Mouse (Mus musculus): ENCODE measurements around the gene Gm7849.
"Not testable (repeated sequence)": the region's sequence is repeated elsewhere in the genome, so short reads cannot be mapped to it uniquely, and the experiment has no call there.

Gene Gm7849

DNA sequence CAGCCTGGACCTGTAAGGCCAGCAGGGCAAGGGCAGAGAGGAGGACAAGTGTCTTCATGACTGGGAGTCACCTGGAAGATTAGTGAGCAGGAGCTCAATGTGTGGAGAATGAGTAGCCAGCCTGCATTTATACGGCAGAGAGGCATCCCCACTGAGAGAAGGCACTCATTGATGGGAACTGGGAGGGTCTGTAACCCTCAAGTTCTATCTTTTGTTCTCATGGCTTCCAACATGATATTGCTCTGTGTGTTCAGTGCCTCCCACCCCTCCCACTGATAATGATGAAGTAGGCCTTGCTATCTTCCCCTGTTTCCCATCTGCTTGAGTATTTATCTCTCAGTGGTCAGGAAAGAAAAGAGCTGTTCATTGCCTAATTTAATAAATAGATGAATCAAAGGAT is at the start of gene Gm7849:
Gm7849 (minus strand) TSS at position 101 of the 400 bp plus-strand sequence.
- not testable (repeated sequence) for DNase-seq (ENCODE audit: low read depth in 2 of 2, low spot score in 2 of 2)

DNA sequence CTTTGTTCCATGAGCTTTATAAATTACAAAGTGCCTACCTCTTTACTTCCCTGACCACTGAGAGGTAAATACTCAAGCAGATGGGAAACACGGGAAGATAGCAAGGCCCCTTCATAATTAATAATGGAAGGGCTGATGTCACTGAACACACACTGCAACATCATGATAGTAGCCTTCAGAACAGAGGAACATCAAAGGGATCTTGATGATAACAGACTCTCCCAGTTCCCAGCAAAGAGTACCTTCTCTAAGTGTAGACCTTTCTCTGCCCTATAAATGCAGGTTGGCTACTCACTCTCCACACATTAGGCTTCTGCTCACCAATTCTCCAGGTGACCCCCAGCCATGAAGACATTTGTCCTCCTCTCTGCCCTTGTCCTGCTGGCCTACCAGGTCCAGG is 29.2 kb downstream of the Gm7849 start, which contains the start of gene Defa36:
Defa36 (plus strand) TSS at position 301 of the 400 bp plus-strand sequence.
- DNase-seq (ENCODE audit: low read depth in 2 of 2, low spot score in 2 of 2): not testable (repeated sequence)

All from CD8-positive naive resting alpha-beta T cell, adult 2 months (primary cell).